Mouse (Mus musculus) hindbrain, embryonic 14.5 days (tissue): ENCODE data around the gene Npr3. TPM values are rescaled to one million over a fixed set of nuclear protein-coding genes. Genes with fewer than 3 reads are reported as not detected.

Experiments
- ATAC-seq: fragments of 200-750 bp; cut with Nextera tagmentation; 2 replicates; pipeline ENCODE4 v1.8.0; 2017; ENCODE audit warnings: moderate number of reproducible peaks, mild to moderate bottlenecking, moderate TSS enrichment, moderate library complexity; ENCODE audit not compliant: low FRiP score
- DNase-seq: peaks from one replicate; pipeline ENCODE4 v3.0.0-alpha.2; 2015; ENCODE audit warnings: low spot score
- H3K27ac ChIP-seq: fragments of 300-500 bp; sonication (generic); 2 replicates; pipeline ENCODE4 v1.5.1; 2014; ENCODE audit warnings: mild to moderate bottlenecking, moderate library complexity
- H3K27me3 ChIP-seq: fragments of 300-500 bp; sonication (generic); 2 replicates; pipeline ENCODE4 v1.6.1; 2014; ENCODE audit warnings: mild to moderate bottlenecking, low read length, mixed read lengths; ENCODE audit not compliant: control insufficient read depth, insufficient read depth
- H3K36me3 ChIP-seq: fragments of 300-500 bp; sonication (generic); replicated peaks from 2 replicates; pipeline ENCODE4 v1.6.1; 2014; ENCODE audit not compliant: control insufficient read depth, insufficient read depth
- H3K4me1 ChIP-seq: fragments of 300-500 bp; sonication (generic); replicated peaks from 2 replicates; pipeline ENCODE4 v1.6.1; 2014; ENCODE audit warnings: antibody characterized with exemption, low read length, mixed read lengths; ENCODE audit not compliant: control insufficient read depth, insufficient read depth
- H3K4me2 ChIP-seq: fragments of 300-500 bp; sonication (generic); replicated peaks from 2 replicates; pipeline ENCODE4 v1.6.1; 2014; ENCODE audit warnings: mild to moderate bottlenecking, moderate library complexity
- H3K4me3 ChIP-seq: fragments of 300-500 bp; sonication (generic); replicated peaks from 2 replicates; pipeline ENCODE4 v1.5.1; 2014; ENCODE audit warnings: mild to moderate bottlenecking, low read length
- H3K9ac ChIP-seq: fragments of 300-500 bp; sonication (generic); 2 replicates; pipeline ENCODE4 v1.6.1; 2014
- H3K9me3 ChIP-seq: fragments of 300-500 bp; sonication (generic); 2 replicates; pipeline ENCODE4 v1.6.1; 2016; ENCODE audit warnings: low read length; ENCODE audit not compliant: control insufficient read depth
- WGBS: fragments of 180-500 bp; shearing (Covaris S2); extraction: QIAGEN DNeasy Blood & Tissue Kit; methylation state at CpG from one replicate; pipeline ENCODE4 v1.1.7; 2014; 5-methylcytosine and 5-hydroxymethylcytosine counted together
- polyA plus RNA-seq: library from polyadenylated mRNA; unstranded; fragments of >200 nt; fragmentation: Nextera tagmentation; extraction: Ambion mirVana; gene quantifications from 2 replicates; pipeline ENCODE4 v1.2.1, GENCODE M21; 2014

The Npr3 gene
- polyA plus RNA-seq, 1 experiment from 2014 or later: 1.8 TPM

GRCm38 (mm10) chr15:11897162-11897561 is 9.9 kb downstream of the Npr3 start:
- no peaks in the 10 kb centered on the region for H3K4me1 ChIP-seq
- DNase-seq: no peak
- no peaks in the 10 kb centered on the region for H3K36me3 ChIP-seq
- no peak overlapping the region for H3K27ac ChIP-seq
- no peak overlapping the region for H3K4me3 ChIP-seq
- H3K27me3 ChIP-seq: peaks cover 8% of the 10 kb centered on the region
- WGBS: 79% methylated on average over 5 of the region's 5 CpGs
- no peak overlapping the region for H3K9ac ChIP-seq
- H3K4me2 ChIP-seq: no peak overlapping the region
- no peak for ATAC-seq
- no peaks in the 10 kb centered on the region for H3K9me3 ChIP-seq

- H3K4me2 ChIP-seq: no peak overlapping the region
- H3K27me3 ChIP-seq: no peaks in the 10 kb centered on the region
- WGBS: 84% methylated on average over 9 of the region's 9 CpGs
- H3K27ac ChIP-seq: no peak overlapping the region
- no peaks in the 10 kb centered on the region for H3K9me3 ChIP-seq
- no peaks in the 10 kb centered on the region for H3K4me1 ChIP-seq
- DNase-seq: no peak
- H3K9ac ChIP-seq: no peak overlapping the region
- no peaks in the 10 kb centered on the region for H3K36me3 ChIP-seq
- no peak overlapping the region for H3K4me3 ChIP-seq
- no peak for ATAC-seq
These were observed 13.1 kb downstream of the Npr3 start for GRCm38 (mm10) chr15:11893969-11894368.

- 53% methylated on average over 3 of the region's 3 CpGs for WGBS
- ATAC-seq (no peak), DNase-seq (no peak)
- no peak overlapping the region for H3K4me3 ChIP-seq
- no peaks in the 10 kb centered on the region for H3K4me1 ChIP-seq
- no peak overlapping the region for H3K9ac ChIP-seq
- no peaks in the 10 kb centered on the region for H3K36me3 ChIP-seq
- H3K27me3 ChIP-seq: no peaks in the 10 kb centered on the region
- H3K9me3 ChIP-seq: no peaks in the 10 kb centered on the region
- H3K27ac ChIP-seq: no peak overlapping the region
- H3K4me2 ChIP-seq: no peak overlapping the region
These were observed 15.7 kb downstream of the Npr3 start for GRCm38 (mm10) chr15:11891395-11891794.

- ATAC-seq: no peak
These were observed 24.4 kb downstream of the Npr3 start for GRCm38 (mm10) chr15:11882508-11883205.

GRCm38 (mm10) chr15:11881822-11882221 is 25.3 kb downstream of the Npr3 start:
- no peak overlapping the region for H3K9ac ChIP-seq
- no peak overlapping the region for H3K4me2 ChIP-seq
- H3K27me3 ChIP-seq: no peaks in the 10 kb centered on the region
- H3K4me3 ChIP-seq: no peak overlapping the region
- H3K4me1 ChIP-seq: no peaks in the 10 kb centered on the region
- no peak for DNase-seq
- no peaks in the 10 kb centered on the region for H3K36me3 ChIP-seq
- H3K9me3 ChIP-seq: no peaks in the 10 kb centered on the region
- ATAC-seq: no peak
- WGBS: 84% methylated on average over 6 of the region's 6 CpGs
- no peak overlapping the region for H3K27ac ChIP-seq

More at GRCm38 (mm10) chr15:11882508-11883205, 24.4 kb downstream of the Npr3 start:
- no peak overlapping the region for H3K27ac ChIP-seq
- H3K4me2 ChIP-seq: no peak overlapping the region
- DNase-seq: no peak
- H3K9ac ChIP-seq: no peak overlapping the region
- H3K36me3 ChIP-seq: no peaks in the 10 kb centered on the region
- no peaks in the 10 kb centered on the region for H3K9me3 ChIP-seq
- WGBS: 54% methylated on average over 10 of the region's 10 CpGs
- H3K4me1 ChIP-seq: no peaks in the 10 kb centered on the region
- no peak overlapping the region for H3K4me3 ChIP-seq
- no peaks in the 10 kb centered on the region for H3K27me3 ChIP-seq

GRCm38 (mm10) chr15:11878334-11878733 is 28.8 kb downstream of the Npr3 start:
- Histone ChIP-seq H3K27me3 (no peaks in the 10 kb centered on the region), H3K36me3 (no peaks in the 10 kb centered on the region), H3K9ac (no peak overlapping the region), H3K4me3 (no peak overlapping the region), H3K9me3 (peaks cover 4% of the 10 kb centered on the region; the same call in 1 of the 2 replicates), H3K27ac (no peak overlapping the region), H3K4me2 (no peak overlapping the region), H3K4me1 (no peaks in the 10 kb centered on the region)
- no peak for ATAC-seq
- no peak for DNase-seq
- WGBS: 96% methylated on average over 1 of the region's 1 CpGs

- ATAC-seq (no peak), DNase-seq (no peak)
- WGBS: 82% methylated on average over 2 of the region's 2 CpGs
- Histone ChIP-seq H3K9me3 (peaks cover 4% of the 10 kb centered on the region; the same call in 1 of the 2 replicates), H3K4me3 (no peak overlapping the region), H3K27me3 (no peaks in the 10 kb centered on the region), H3K4me1 (no peaks in the 10 kb centered on the region), H3K36me3 (no peaks in the 10 kb centered on the region), H3K4me2 (no peak overlapping the region), H3K27ac (no peak overlapping the region), H3K9ac (no peak overlapping the region)
These were observed 29.8 kb downstream of the Npr3 start for GRCm38 (mm10) chr15:11877273-11877672.

- Histone ChIP-seq H3K4me3 (no peak overlapping the region), H3K36me3 (no peaks in the 10 kb centered on the region), H3K9ac (no peak overlapping the region), H3K4me1 (no peaks in the 10 kb centered on the region), H3K27me3 (no peaks in the 10 kb centered on the region), H3K4me2 (no peak overlapping the region), H3K9me3 (no peaks in the 10 kb centered on the region), H3K27ac (no peak overlapping the region)
- DNase-seq: no peak
- WGBS: 91% methylated on average over 3 of the region's 3 CpGs
- no peak for ATAC-seq
These were observed 40.2 kb downstream of the Npr3 start for GRCm38 (mm10) chr15:11866918-11867317.

- Histone ChIP-seq H3K9me3 (no peaks in the 10 kb centered on the region), H3K4me2 (no peak overlapping the region), H3K9ac (no peak overlapping the region), H3K27me3 (no peaks in the 10 kb centered on the region), H3K27ac (no peak overlapping the region), H3K36me3 (no peaks in the 10 kb centered on the region), H3K4me3 (no peak overlapping the region), H3K4me1 (no peaks in the 10 kb centered on the region)
- 92% methylated on average over 6 of the region's 6 CpGs for WGBS
- DNase-seq (no peak), ATAC-seq (no peak)
These were observed 43.6 kb downstream of the Npr3 start for GRCm38 (mm10) chr15:11863540-11863818.
